Mouse (Mus musculus) heart, adult 9 months (tissue): ENCODE measurements around the gene Tapbpl.
A peak's percentile ranks its signal among the peaks of the same experiment; 100 is the strongest.
"Not testable (repeated sequence)": the region's sequence is repeated elsewhere in the genome, so short reads cannot be mapped to it uniquely, and the experiment has no call there.

ENCODE experiments used
- DNase-seq, 2 experiments: peaks; one replicate each; pipeline ENCODE4 v3.0.0; 2022; ENCODE audit warnings: low spot score in 2 of 2

The Tapbpl gene

GRCm38 (mm10) chr6:125231117-125232044 lies at the start of gene Tapbpl:
TSS of gene Tapbpl (minus strand) at chr6:125231860.
- peak; percentile 74 to 76 for DNase-seq

DNA sequence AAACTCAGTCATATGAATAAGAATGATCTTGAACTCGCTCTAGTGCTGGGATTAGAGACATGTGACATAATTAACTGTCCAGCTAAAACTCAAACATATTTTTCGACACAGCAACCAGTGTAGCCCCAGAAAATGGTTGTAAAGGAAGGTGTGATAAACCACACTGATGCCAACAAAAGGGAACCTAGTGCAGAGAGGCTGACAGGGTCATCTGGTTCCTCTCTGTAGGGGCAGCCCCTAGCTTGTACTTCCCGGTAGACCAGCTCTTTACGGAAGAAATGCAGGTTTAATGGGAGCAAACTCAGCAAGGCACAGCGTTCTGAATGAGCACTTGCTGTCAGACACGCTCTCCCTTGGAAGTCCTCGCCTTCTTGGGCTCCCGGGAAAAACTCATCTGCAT lies 48.1 kb upstream of the Tapbpl start:
- no peak for DNase-seq

GRCm38 (mm10) chr6:125274841-125275563 lies 43.3 kb upstream of the Tapbpl start:
- peak in 1 of 2 experiments; percentile 24 for DNase-seq

DNA sequence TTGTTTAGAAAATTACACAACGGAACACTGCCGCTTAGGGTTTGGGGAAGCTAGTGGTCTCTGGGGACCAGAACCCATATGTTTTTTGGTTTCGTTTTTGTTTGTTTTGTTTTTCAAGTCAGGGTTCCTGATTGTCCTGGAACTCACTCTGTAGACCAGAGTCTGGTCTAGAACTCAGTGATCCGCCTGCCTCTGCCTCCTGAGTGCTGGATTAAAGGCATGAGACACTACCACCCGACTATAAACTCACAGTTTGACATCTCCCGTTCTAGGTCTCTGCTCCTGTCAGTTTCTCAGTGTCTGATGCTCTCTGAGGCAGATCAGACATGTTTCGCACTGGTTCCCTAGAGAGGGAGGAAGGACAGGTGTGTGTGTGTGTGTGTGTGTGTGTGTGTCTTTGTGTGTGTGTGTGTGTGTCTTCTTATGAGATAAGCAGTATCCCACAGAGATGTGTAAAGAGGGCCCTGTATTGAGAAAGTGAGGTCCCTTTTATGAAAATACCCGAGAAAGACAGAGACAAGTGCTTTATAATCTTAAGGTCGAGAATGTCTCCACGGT lies 40.6 kb upstream of the Tapbpl start:
- DNase-seq, result no peak

GRCm38 (mm10) chr6:125271455-125272227 lies 40.0 kb upstream of the Tapbpl start:
- DNase-seq, result peak; percentile 95 to 96

GRCm38 (mm10) chr6:125268799-125269198 lies 37.1 kb upstream of the Tapbpl start:
- no peak for DNase-seq

DNA sequence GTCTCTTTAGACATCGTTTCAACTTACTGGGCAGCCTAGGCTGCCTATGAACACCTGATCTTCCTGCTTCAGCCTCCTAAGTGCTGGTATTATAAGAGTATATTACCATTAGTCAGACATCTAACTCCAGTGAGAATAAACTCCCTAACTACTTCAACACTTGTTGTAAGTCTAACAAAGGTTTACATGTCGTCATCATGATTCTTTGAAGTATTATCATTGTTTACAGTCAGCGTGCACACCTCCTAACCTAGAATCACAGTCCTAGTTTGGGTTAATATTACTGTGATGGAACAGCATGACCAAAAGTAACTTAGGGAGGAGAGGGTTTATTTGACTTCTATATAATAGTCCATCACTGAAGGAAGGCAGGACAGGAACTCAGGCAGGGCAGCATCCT lies 35.8 kb upstream of the Tapbpl start:
- no peak for DNase-seq

DNA sequence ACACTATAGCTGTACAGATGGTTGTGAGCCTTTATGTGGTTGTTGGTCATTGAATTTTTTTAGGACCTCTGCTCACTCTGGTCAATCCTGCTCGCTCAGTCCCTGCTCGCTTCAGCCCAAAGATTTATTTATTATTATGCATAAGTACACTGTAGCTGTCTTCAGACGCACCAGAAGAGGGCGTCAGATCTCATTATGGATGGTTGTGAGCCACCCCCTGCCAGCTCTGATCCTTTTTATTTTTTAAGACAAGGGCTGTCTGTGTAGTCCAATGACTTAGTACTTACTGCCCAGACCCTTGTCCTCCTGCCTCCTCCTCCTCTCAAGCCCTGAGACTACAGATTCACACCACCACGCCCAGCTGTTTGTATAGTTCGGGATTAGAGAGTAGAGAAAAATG lies 34.9 kb upstream of the Tapbpl start:
- DNase-seq, result not testable (repeated sequence)

DNA sequence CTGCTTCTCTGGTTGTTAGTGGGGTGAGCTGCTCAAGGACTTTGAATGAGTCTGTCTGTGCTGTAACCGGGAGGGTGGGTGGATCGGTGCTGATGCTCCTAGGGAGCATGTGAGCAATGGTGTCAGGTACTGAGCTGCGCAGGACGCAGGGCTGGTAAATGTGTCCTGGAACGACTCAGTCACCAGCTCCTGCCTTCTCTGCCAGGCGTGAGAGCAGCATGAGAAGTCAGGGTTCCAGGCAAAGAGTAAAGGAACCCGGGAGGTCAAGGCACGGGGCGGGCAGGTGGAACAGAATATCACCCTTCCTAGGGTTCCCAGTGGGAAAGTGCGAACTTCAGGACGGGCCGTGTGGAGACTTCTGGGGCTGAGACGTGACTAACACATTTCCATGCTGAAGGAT lies 34.4 kb upstream of the Tapbpl start:
- DNase-seq, result no peak

DNA sequence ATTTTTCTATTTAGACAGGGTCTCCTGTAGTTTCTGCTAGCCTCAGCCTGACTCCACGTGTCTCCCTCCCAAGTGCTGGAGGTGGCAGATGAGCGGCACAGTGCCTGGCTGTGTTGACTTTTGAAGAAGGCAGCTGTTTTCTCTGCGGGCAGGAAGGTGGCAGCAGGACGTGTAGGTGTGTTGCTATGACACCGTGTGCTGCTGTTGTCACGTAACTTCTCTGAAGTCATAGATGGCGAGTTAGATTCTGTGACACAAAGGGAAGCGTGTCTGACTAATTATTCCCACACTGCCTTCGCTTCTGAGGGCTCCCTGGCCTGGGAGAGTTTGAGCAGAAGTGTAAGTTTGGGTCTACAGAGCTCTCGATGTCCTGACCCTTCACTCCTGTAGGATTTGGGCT lies 33.6 kb upstream of the Tapbpl start:
- DNase-seq, result no peak

DNA sequence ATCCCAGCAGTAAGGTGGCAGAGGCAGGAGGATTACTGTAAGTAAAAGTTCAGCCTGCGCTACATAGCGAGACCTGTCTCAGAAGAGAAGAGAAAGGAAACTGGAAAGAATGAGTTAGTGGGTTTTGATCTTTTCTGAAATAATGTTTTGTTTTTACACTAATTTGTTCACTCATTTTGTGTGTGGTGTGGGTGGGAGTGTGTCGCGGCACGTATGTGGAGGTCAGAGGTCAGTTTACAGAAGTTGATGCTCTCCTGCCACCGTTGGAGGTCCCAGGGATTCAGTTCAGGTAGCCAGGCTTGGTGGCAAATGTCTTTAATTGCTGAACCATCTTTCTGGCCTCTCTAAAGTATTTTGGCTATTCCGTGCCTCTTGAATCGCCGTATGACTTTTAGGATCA lies 32.6 kb upstream of the Tapbpl start:
- no peak for DNase-seq

- no peak for DNase-seq
These were observed 28.4 kb upstream of the Tapbpl start for GRCm38 (mm10) chr6:125260006-125260555.

- DNase-seq, result peak; percentile 26 to 46
These were observed 24.7 kb upstream of the Tapbpl start for GRCm38 (mm10) chr6:125256222-125256966.

DNA sequence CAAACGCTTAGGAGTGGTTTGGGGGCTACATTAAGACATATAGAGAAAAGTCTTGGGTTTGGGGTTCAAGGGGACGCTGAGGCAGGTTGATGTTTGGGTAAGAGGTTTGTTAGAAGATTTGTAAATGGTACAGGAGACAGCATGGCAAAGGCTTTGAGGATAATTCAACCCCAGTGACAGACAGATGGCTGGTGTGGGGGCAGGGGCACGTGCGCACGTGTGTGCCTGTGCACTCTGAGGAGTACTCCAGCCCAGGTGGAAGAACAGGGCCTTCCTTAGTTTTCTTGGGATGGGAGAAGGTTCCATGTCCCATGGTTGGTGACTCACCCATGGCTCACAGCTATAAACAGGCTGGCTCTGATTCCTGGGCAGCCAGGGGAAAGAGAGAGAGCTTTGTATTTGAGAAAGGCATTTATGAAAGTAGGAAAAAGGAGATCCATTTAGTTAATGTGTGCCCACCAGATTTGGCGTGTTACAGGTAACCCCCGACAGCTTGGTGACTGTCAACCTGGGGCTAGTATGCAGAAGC lies 23.9 kb upstream of the Tapbpl start:
- no peak for DNase-seq

DNA sequence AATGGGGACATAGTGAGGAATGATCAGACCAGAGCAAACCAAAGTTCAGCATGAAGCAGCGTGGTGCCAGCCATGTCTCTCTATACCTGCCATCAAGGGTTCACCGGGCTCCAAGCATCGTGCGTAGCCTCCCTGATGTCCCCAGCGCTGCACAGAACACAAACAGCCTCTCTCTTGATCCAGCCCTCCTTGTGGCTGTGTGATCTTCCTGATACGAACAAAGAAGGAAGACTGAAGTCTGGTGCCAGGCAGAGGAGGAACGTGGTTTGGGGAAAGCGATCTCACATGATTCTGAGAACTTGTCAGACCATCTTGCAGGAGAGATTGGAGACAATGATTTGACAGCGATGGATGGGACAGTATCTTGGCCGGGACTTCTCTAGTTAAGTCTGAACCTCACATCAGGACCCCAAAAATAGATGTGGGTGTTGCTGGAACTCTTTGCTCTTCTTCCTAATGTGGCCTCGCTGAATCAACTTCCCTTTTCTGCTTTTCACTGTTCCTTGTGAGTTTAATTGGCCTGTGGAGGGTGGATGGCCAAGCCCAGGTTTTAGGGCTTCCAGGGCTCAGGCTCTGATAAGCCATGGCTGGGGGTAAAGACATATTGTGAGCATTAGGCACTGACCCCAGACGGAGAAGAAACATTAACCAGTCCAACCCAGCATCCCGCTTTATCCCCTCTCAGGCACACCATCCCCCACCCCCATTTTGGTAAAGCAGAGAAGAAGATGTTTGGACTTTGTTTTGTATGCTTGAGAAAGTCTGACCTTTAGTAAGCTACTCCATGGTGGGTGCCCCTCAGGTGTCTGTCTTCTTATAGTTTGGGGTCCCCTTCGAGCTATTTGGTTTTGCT lies 22.4 kb upstream of the Tapbpl start:
- DNase-seq, result peak in 1 of 2 experiments; percentile 25

- DNase-seq, result no peak
These were observed 21.1 kb upstream of the Tapbpl start for GRCm38 (mm10) chr6:125252711-125253110.

DNA sequence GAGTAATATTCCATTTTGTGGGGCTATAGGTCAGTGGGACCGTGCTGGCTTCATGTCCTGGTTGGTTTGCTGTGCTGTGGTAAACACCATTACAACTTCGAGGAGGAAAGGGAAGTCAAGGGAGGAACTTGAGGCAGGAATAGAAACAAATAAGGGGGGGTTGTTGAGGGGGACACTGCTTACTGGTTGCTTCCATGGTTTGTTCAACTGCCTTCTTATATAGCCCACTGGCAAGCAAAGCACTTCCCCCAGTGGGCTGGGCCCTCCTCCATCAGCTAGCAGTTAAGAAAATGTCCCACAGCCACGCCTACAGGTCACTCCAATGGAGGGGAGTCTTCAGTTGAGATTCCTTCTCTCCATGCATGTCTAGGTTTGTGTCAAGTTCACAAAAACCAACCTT lies 20.6 kb upstream of the Tapbpl start:
- no peak for DNase-seq

GRCm38 (mm10) chr6:125244551-125244950 lies 12.9 kb upstream of the Tapbpl start:
- DNase-seq, result no peak

- no peak for DNase-seq
These were observed 9.9 kb upstream of the Tapbpl start for GRCm38 (mm10) chr6:125241566-125241965.

DNA sequence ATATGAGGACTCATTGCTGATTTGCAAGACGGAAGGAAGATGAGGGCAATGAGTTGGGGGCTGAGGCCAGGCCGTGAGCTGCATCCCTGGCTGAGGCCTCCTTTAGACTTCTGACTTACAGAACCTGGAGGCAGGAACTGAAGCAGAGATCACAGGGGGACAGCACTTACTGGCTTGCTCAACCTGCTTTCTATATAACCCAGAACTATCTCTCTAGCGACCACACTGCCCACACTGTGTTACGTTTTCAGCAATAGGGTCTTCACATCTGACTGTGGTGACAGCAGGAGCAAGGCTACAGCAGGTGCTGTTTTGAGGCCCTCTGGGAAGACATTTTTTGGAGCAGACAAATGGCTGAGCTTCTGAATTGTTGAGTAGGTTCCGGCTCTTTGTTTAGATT lies 9.0 kb upstream of the Tapbpl start:
- no peak for DNase-seq
